Mouse (Mus musculus): ENCODE measurements at regions not wholly inside any gene's neighbourhood (a gene's known extent, or its start where the extent isn't known, plus 50 kb on each side); places are given as distances from the start of the nearest gene placed in this dataset.

- Histone ChIP-seq H3K9me3 (replicated peaks; ENCODE audit: low read length) (no peaks in the 10 kb centered on the region), H3K4me1 (replicated peaks; ENCODE audit: insufficient read depth, low read length) (no peaks in the 10 kb centered on the region), H3K4me3 (replicated peaks; ENCODE audit: low read depth, low read length) (no peak overlapping the region), H3K9ac (ENCODE audit: low read depth, low read length) (no peak overlapping the region), H3K36me3 (ENCODE audit: insufficient read depth, low read length) (no peaks in the 10 kb centered on the region), H3K27me3 (ENCODE audit: insufficient read depth, low read length) (no peaks in the 10 kb centered on the region), H3K27ac (no peak overlapping the region), H3K4me2 (ENCODE audit: low read length) (no peak overlapping the region)
- 73% methylated on average over 7 of the region's 7 CpGs for WGBS
- TF ChIP-seq CTCF (IDR thresholded peaks at IDR 0.05; ENCODE audit: low read depth) = no peak
- ATAC-seq (replicated peaks; ENCODE audit: low FRiP score, low read depth) (no peak), DNase-seq (ENCODE audit: low spot score) (no peak)
These were observed 418.1 kb downstream of the Plekhb2 start for GRCm38 (mm10) chr1:35267883-35268282.

GRCm38 (mm10) chr1:35274978-35275377 lies 425.2 kb downstream of the Plekhb2 start:
- TF ChIP-seq CTCF (IDR thresholded peaks at IDR 0.05; ENCODE audit: low read depth) = no peak
- Histone ChIP-seq H3K27ac (no peak overlapping the region), H3K4me1 (replicated peaks; ENCODE audit: insufficient read depth, low read length) (no peaks in the 10 kb centered on the region), H3K9me3 (replicated peaks; ENCODE audit: low read length) (no peaks in the 10 kb centered on the region), H3K36me3 (ENCODE audit: insufficient read depth, low read length) (no peaks in the 10 kb centered on the region), H3K27me3 (ENCODE audit: insufficient read depth, low read length) (no peaks in the 10 kb centered on the region), H3K4me3 (replicated peaks; ENCODE audit: low read depth, low read length) (no peak overlapping the region), H3K4me2 (ENCODE audit: low read length) (no peak overlapping the region), H3K9ac (ENCODE audit: low read depth, low read length) (no peak overlapping the region)
- 79% methylated on average over 8 of the region's 8 CpGs for WGBS
- ATAC-seq (replicated peaks; ENCODE audit: low FRiP score, low read depth) (no peak), DNase-seq (ENCODE audit: low spot score) (no peak)

All from kidney, postnatal 0 days (tissue).